Mouse (Mus musculus): Measurements from ENCODE around the gene Cpsf4. TPM values are rescaled to one million over a fixed set of nuclear protein-coding genes. Genes with fewer than 3 reads are reported as not detected.

Gene Cpsf4
- polyA plus RNA-seq, 1 experiment from 2014 or later, result 44.1 TPM

DNA sequence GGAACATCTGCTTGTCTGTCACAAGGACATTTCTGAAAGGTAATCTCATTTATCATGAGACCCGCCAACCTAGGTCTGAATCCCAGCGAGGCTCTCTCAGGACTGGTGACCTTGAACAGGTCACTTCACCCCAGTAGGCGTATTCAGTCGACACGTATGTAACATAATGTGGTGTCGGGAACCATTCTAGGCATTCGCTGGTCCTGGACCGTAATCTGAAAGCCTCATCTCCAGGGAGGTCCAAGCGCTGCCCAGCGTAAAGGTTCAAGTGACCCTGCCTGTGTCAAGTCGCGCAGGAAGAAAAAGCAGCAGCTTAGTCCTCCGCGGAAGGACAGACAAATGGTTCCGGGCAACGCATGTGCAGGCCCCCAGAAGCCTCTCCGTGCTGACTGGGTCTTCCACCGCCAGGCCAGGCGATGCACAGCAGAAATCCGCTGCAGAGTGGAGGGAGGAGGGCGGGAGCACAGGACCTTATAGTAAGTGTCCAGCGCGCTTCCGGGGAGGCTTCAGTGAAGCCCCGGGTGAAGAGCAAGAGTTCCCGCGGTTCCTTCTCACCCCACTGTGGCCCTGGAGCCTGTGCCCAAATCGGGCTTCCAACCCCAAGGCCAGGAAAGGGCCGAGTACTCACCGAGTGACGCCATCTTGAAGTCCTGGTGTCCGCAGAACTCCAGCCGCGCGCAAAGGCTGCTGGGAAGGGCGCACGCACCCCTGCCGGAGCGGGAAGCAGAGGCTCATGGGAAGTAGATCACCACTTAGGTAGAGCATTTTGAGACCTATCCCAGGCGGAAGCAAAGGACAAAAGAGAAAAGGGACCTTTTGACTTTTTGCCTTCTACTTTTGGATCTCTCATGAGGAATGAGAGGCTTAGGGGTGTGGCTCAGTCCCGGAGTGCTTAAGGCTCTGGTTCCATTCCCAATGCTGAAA is 24.1 kb downstream of the Cpsf4 start:
- peak overlapping the region; percentile 78 for H3K4me3 ChIP-seq (ENCODE audit: low read depth, low read length)
- peak overlapping the region; percentile 78 for H3K9ac ChIP-seq (ENCODE audit: low read depth, low read length)
- 1% methylated on average over 41 of the region's 41 CpGs for WGBS
- H3K27me3 ChIP-seq (replicated peaks; ENCODE audit: control insufficient read depth, insufficient read depth, low read length), result no peaks in the 10 kb centered on the region
- peak overlapping the region; percentile 97 for H3K4me2 ChIP-seq
- DNase-seq (ENCODE audit: low spot score) (peak; percentile 86), ATAC-seq (replicated peaks; ENCODE audit: low FRiP score) (peak; percentile 84)
- peak overlapping the region; percentile 57 for H3K27ac ChIP-seq (ENCODE audit: low read depth, low read length)
- H3K36me3 ChIP-seq (ENCODE audit: control insufficient read depth, insufficient read depth, low read length), result peaks cover 20% of the 10 kb centered on the region; the same call in 1 of the 2 replicates
- peaks cover 19% of the 10 kb centered on the region for H3K4me1 ChIP-seq (replicated peaks; ENCODE audit: control insufficient read depth, insufficient read depth, low read length)
- H3K9me3 ChIP-seq (ENCODE audit: control insufficient read depth, low read length), result no peaks in the 10 kb centered on the region

DNA sequence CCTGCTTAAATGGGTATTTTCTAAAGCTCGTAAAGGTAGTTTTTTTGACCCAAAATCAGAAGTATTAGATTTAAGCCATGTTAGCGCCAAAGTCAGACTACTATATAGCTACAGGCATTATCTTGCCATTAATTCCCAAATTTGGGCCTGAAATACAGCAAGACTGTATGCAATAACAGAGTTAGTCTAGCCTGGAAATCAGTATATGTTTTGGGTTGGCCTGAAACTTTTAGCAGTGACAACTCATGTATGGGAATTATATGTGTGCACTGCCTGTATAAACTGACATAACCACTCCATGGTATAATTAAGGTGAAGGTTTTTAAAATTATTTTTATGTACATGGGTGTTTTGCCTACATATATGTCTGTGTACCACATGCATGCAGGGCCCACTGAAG is 24.9 kb downstream of the Cpsf4 start, which contains the start of gene Atp5j2:
TSS of gene Atp5j2 (minus strand) at position 101 of the 400 bp plus-strand sequence.
- no peak for ATAC-seq (replicated peaks; ENCODE audit: low FRiP score)
- Histone ChIP-seq H3K4me2 (peak within 1 kb of the TSS; percentile 97), H3K9ac (ENCODE audit: low read depth, low read length) (peak within 1 kb of the TSS; percentile 78), H3K9me3 (ENCODE audit: control insufficient read depth, low read length) (no peaks in the 10 kb centered on the region), H3K27me3 (replicated peaks; ENCODE audit: control insufficient read depth, insufficient read depth, low read length) (no peaks in the 10 kb centered on the region), H3K36me3 (ENCODE audit: control insufficient read depth, insufficient read depth, low read length) (peaks cover 11% of the 10 kb centered on the region; the same call in 1 of the 2 replicates), H3K4me3 (ENCODE audit: low read depth, low read length) (peak within 1 kb of the TSS; percentile 78), H3K27ac (ENCODE audit: low read depth, low read length) (peak within 1 kb of the TSS; percentile 57), H3K4me1 (replicated peaks; ENCODE audit: control insufficient read depth, insufficient read depth, low read length) (peaks cover 19% of the 10 kb centered on the region)
- DNase-seq (ENCODE audit: low spot score), result no peak
- 90% methylated on average over 2 of the region's 2 CpGs for WGBS

DNA sequence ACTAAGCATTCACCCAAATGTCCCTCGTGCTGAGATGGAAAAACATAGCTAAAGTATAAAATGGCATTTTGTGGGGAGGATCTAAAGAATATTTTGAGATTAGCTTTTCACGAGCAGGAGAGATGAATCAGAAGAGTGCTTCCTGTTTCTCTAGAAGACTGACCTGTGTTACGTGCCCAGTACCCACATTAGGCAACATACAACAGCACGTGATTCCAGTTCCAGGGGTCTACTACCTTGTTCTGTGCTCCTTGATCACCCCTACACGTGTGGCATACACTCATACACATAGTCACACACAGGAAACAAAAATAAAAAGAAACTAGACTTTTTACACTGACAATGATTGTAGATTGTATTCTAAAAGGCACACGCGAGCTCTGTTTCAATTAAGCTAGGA is 33.4 kb downstream of the Cpsf4 start:
- Histone ChIP-seq H3K4me2 (peak overlapping the region; percentile 81), H3K9me3 (ENCODE audit: control insufficient read depth, low read length) (no peaks in the 10 kb centered on the region), H3K4me3 (ENCODE audit: low read depth, low read length) (peak overlapping the region; percentile 92), H3K27me3 (replicated peaks; ENCODE audit: control insufficient read depth, insufficient read depth, low read length) (no peaks in the 10 kb centered on the region), H3K36me3 (ENCODE audit: control insufficient read depth, insufficient read depth, low read length) (no peaks in the 10 kb centered on the region; the same call in 1 of the 2 replicates), H3K9ac (ENCODE audit: low read depth, low read length) (no peak overlapping the region), H3K27ac (ENCODE audit: low read depth, low read length) (no peak overlapping the region), H3K4me1 (replicated peaks; ENCODE audit: control insufficient read depth, insufficient read depth, low read length) (peaks cover 9% of the 10 kb centered on the region)
- ATAC-seq (replicated peaks; ENCODE audit: low FRiP score) (no peak), DNase-seq (ENCODE audit: low spot score) (no peak)
- 71% methylated on average over 7 of the region's 7 CpGs for WGBS

- H3K36me3 ChIP-seq (ENCODE audit: control insufficient read depth, insufficient read depth, low read length), result no peaks in the 10 kb centered on the region; the same call in 1 of the 2 replicates
- H3K4me2 ChIP-seq, result peak within 1 kb of the TSS; percentile 81
- no peaks in the 10 kb centered on the region for H3K27me3 ChIP-seq (replicated peaks; ENCODE audit: control insufficient read depth, insufficient read depth, low read length)
- peak; percentile 70 for DNase-seq (ENCODE audit: low spot score)
- peak within 1 kb of the TSS; percentile 85 for H3K9ac ChIP-seq (ENCODE audit: low read depth, low read length)
- peaks cover 13% of the 10 kb centered on the region for H3K4me1 ChIP-seq (replicated peaks; ENCODE audit: control insufficient read depth, insufficient read depth, low read length)
- peak within 1 kb of the TSS; percentile 92 for H3K4me3 ChIP-seq (ENCODE audit: low read depth, low read length)
- H3K27ac ChIP-seq (ENCODE audit: low read depth, low read length), result peak within 1 kb of the TSS; percentile 16
- 1% methylated on average over 37 of the region's 37 CpGs for WGBS
- no peaks in the 10 kb centered on the region for H3K9me3 ChIP-seq (ENCODE audit: control insufficient read depth, low read length)
- ATAC-seq (replicated peaks; ENCODE audit: low FRiP score), result peak; percentile 32
Observed at GRCm38 (mm10) chr5:145201321-145201991, 34.4 kb downstream of the Cpsf4 start, which contains the start of gene Zkscan14. TSS of gene Zkscan14 (minus strand) at chr5:145201868.

GRCm38 (mm10) chr5:145202446-145202845 is 35.4 kb downstream of the Cpsf4 start:
- Histone ChIP-seq H3K27ac (ENCODE audit: low read depth, low read length) (no peak overlapping the region), H3K9me3 (ENCODE audit: control insufficient read depth, low read length) (no peaks in the 10 kb centered on the region), H3K4me2 (no peak overlapping the region), H3K4me1 (replicated peaks; ENCODE audit: control insufficient read depth, insufficient read depth, low read length) (peaks cover 13% of the 10 kb centered on the region), H3K9ac (ENCODE audit: low read depth, low read length) (no peak overlapping the region), H3K36me3 (ENCODE audit: control insufficient read depth, insufficient read depth, low read length) (0 out of 2 replicates have a peak, but pooled peaks cover 2% of the 10 kb centered on the region), H3K4me3 (ENCODE audit: low read depth, low read length) (no peak overlapping the region), H3K27me3 (replicated peaks; ENCODE audit: control insufficient read depth, insufficient read depth, low read length) (no peaks in the 10 kb centered on the region)
- 51% methylated on average over 3 of the region's 3 CpGs for WGBS
- DNase-seq (ENCODE audit: low spot score) (no peak), ATAC-seq (replicated peaks; ENCODE audit: low FRiP score) (no peak)

- no peaks in the 10 kb centered on the region for H3K27me3 ChIP-seq (replicated peaks; ENCODE audit: control insufficient read depth, insufficient read depth, low read length)
- peak; percentile 95 for DNase-seq (ENCODE audit: low spot score)
- peaks cover 5% of the 10 kb centered on the region; the same call in 1 of the 2 replicates for H3K36me3 ChIP-seq (ENCODE audit: control insufficient read depth, insufficient read depth, low read length)
- H3K4me1 ChIP-seq (replicated peaks; ENCODE audit: control insufficient read depth, insufficient read depth, low read length), result peaks cover 13% of the 10 kb centered on the region
- peak within 1 kb of the TSS; percentile 85 for H3K27ac ChIP-seq (ENCODE audit: low read depth, low read length)
- peak within 1 kb of the TSS; percentile 64 for H3K4me3 ChIP-seq (ENCODE audit: low read depth, low read length)
- H3K9me3 ChIP-seq (ENCODE audit: control insufficient read depth, low read length), result no peaks in the 10 kb centered on the region
- peak; percentile 95 for ATAC-seq (replicated peaks; ENCODE audit: low FRiP score)
- WGBS, result under 1% methylated on average over 22 of the region's 22 CpGs
- H3K4me2 ChIP-seq, result peak within 1 kb of the TSS; percentile 74
- peak within 1 kb of the TSS; percentile 74 for H3K9ac ChIP-seq (ENCODE audit: low read depth, low read length)
Observed at GRCm38 (mm10) chr5:145203936-145204691, 37.1 kb downstream of the Cpsf4 start, which contains the start of gene Zkscan5. TSS of gene Zkscan5 (plus strand) at chr5:145204562.

DNA sequence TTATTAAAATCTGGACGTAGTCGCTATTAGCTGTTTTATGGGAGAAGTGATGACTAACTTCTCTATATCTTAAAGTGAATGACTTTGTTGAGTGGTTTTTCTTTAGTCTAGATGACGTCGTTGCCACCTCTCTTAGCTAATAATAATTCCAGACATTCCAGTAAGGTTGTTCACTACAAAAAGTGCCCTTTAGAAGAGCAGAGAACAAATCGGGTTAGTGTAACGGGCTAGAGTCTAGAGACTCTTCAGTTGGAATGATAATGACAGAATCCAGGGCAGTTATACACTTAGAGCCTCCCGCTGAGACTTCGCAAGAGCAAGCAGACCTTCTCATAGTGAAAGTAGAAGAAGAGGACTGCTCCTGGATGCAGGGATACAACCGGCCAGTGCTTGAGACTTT is 38.0 kb downstream of the Cpsf4 start:
- Histone ChIP-seq H3K4me3 (ENCODE audit: low read depth, low read length) (peak overlapping the region; percentile 64), H3K36me3 (ENCODE audit: control insufficient read depth, insufficient read depth, low read length) (peaks cover 7% of the 10 kb centered on the region; the same call in 1 of the 2 replicates), H3K9me3 (ENCODE audit: control insufficient read depth, low read length) (no peaks in the 10 kb centered on the region), H3K9ac (ENCODE audit: low read depth, low read length) (peak overlapping the region; percentile 49), H3K27ac (ENCODE audit: low read depth, low read length) (no peak overlapping the region; the same call in 1 of the 2 replicates), H3K4me1 (replicated peaks; ENCODE audit: control insufficient read depth, insufficient read depth, low read length) (peaks cover 13% of the 10 kb centered on the region), H3K4me2 (peak overlapping the region; percentile 74), H3K27me3 (replicated peaks; ENCODE audit: control insufficient read depth, insufficient read depth, low read length) (no peaks in the 10 kb centered on the region)
- DNase-seq (ENCODE audit: low spot score) (no peak), ATAC-seq (replicated peaks; ENCODE audit: low FRiP score) (no peak)
- WGBS, result 15% methylated on average over 9 of the region's 9 CpGs

DNA sequence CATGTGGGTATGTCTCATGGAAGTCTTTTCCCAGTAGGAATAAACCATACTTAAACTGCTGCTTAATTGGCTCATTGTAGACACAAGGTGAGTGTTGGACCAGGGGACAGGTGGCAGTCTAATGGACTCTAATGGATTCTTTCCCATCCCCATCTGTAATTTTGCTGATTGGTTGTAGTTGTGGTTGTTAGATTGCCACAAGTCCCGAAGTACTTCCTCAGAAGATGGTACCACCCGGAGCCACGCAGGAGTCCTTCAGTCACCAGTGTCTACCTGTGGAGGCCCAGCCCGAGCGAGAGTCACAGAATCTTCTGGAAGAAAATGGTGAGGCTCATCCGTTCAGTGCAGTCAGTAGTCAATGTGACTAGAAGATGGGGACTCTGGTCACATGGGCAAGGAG is 40.4 kb downstream of the Cpsf4 start:
- Histone ChIP-seq H3K4me1 (replicated peaks; ENCODE audit: control insufficient read depth, insufficient read depth, low read length) (peaks cover 6% of the 10 kb centered on the region), H3K4me3 (ENCODE audit: low read depth, low read length) (no peak overlapping the region), H3K9me3 (ENCODE audit: control insufficient read depth, low read length) (no peaks in the 10 kb centered on the region), H3K27me3 (replicated peaks; ENCODE audit: control insufficient read depth, insufficient read depth, low read length) (no peaks in the 10 kb centered on the region), H3K27ac (ENCODE audit: low read depth, low read length) (no peak overlapping the region), H3K9ac (ENCODE audit: low read depth, low read length) (no peak overlapping the region), H3K36me3 (ENCODE audit: control insufficient read depth, insufficient read depth, low read length) (peaks cover 11% of the 10 kb centered on the region; the same call in 1 of the 2 replicates), H3K4me2 (no peak overlapping the region)
- no peak for ATAC-seq (replicated peaks; ENCODE audit: low FRiP score)
- WGBS, result 92% methylated on average over 6 of the region's 6 CpGs
- DNase-seq (ENCODE audit: low spot score), result no peak

Data from liver, embryonic 11.5 days (tissue).